Mouse (Mus musculus): ENCODE measurements around the gene Gm10375.
"Not testable (repeated sequence)": the region's sequence is repeated elsewhere in the genome, so short reads cannot be mapped to it uniquely, and the experiment has no call there.

The Gm10375 gene

GRCm38 (mm10) chr14:43607913-43608312, at the start of gene Gm10375:
Gene Gm10375, minus strand, starts transcription at chr14:43608013.
- not testable (repeated sequence) for DNase-seq

GRCm38 (mm10) chr14:43579046-43579445, 28.8 kb downstream of the Gm10375 start, which contains the start of gene Gm17654:
Gene Gm17654, minus strand, starts transcription at chr14:43579146.
- DNase-seq, result not testable (repeated sequence)

GRCm38 (mm10) chr14:43577969-43578368, 29.8 kb downstream of the Gm10375 start:
- not testable (repeated sequence) for DNase-seq

Measured in cerebellum, adult 8-10 months (tissue).